Mouse (Mus musculus) intestine, postnatal 0 days (tissue): ENCODE data around the gene Tfap2e. TPM values are rescaled to one million over a fixed set of nuclear protein-coding genes. Genes with fewer than 3 reads are reported as not detected.

Source experiments
- ATAC-seq: fragments of 200-750 bp; cut with Nextera tagmentation; 2 replicates; pipeline ENCODE4 v1.8.0; 2017; ENCODE audit warnings: mild to moderate bottlenecking, moderate TSS enrichment, moderate library complexity
- H3K27ac ChIP-seq: fragments of 300-500 bp; sonication (generic); 2 replicates; pipeline ENCODE4 v1.5.1; 2014; ENCODE audit warnings: mild to moderate bottlenecking, low read depth, low read length, moderate library complexity
- H3K27me3 ChIP-seq: fragments of 300-500 bp; sonication (generic); replicated peaks from 2 replicates; pipeline ENCODE4 v1.6.1; 2014; ENCODE audit warnings: low read length, mixed read lengths; ENCODE audit not compliant: control insufficient read depth, insufficient read depth
- H3K36me3 ChIP-seq: fragments of 300-500 bp; sonication (generic); 2 replicates; pipeline ENCODE4 v1.6.1; 2014; ENCODE audit warnings: mild to moderate bottlenecking, moderate library complexity; ENCODE audit not compliant: control insufficient read depth, insufficient read depth
- H3K4me1 ChIP-seq: fragments of 300-500 bp; sonication (generic); replicated peaks from 2 replicates; pipeline ENCODE4 v1.6.1; 2014; ENCODE audit warnings: antibody characterized with exemption, low read length, mixed read lengths; ENCODE audit not compliant: control insufficient read depth, insufficient read depth
- H3K4me2 ChIP-seq: fragments of 300-500 bp; sonication (generic); replicated peaks from 2 replicates; pipeline ENCODE4 v1.6.1; 2014; ENCODE audit warnings: low read depth, mild to moderate bottlenecking, moderate library complexity
- H3K4me3 ChIP-seq: fragments of 300-500 bp; sonication (generic); 2 replicates; pipeline ENCODE4 v1.5.1; 2014; ENCODE audit warnings: low read depth, low read length
- H3K9ac ChIP-seq: fragments of 300-500 bp; sonication (generic); 2 replicates; pipeline ENCODE4 v1.6.1; 2014; ENCODE audit warnings: mild to moderate bottlenecking, low read depth, low read length
- H3K9me3 ChIP-seq: fragments of 300-500 bp; sonication (generic); 2 replicates; pipeline ENCODE4 v1.6.1; 2016; ENCODE audit warnings: mixed run types; ENCODE audit not compliant: control insufficient read depth
- CTCF ChIP-seq: sonication (generic); IDR thresholded peaks from 2 replicates; pipeline ENCODE4 v1.5.1; 2016; ENCODE audit warnings: low read depth, mild to moderate bottlenecking, control low read depth, antibody characterized with exemption, moderate library complexity
- WGBS: fragments of 180-500 bp; shearing (Covaris S2); extraction: QIAGEN DNeasy Blood & Tissue Kit; methylation state at CpG from one replicate; pipeline ENCODE4 v1.1.7; 2014; 5-methylcytosine and 5-hydroxymethylcytosine counted together
- polyA plus RNA-seq: library from polyadenylated mRNA; unstranded; fragments of >200 nt; fragmentation: Nextera tagmentation; extraction: Ambion mirVana; gene quantifications from 2 replicates; pipeline ENCODE4 v1.2.1, GENCODE M21; 2015

Gene Tfap2e
- polyA plus RNA-seq, 1 experiment from 2014 or later: not detected

DNA sequence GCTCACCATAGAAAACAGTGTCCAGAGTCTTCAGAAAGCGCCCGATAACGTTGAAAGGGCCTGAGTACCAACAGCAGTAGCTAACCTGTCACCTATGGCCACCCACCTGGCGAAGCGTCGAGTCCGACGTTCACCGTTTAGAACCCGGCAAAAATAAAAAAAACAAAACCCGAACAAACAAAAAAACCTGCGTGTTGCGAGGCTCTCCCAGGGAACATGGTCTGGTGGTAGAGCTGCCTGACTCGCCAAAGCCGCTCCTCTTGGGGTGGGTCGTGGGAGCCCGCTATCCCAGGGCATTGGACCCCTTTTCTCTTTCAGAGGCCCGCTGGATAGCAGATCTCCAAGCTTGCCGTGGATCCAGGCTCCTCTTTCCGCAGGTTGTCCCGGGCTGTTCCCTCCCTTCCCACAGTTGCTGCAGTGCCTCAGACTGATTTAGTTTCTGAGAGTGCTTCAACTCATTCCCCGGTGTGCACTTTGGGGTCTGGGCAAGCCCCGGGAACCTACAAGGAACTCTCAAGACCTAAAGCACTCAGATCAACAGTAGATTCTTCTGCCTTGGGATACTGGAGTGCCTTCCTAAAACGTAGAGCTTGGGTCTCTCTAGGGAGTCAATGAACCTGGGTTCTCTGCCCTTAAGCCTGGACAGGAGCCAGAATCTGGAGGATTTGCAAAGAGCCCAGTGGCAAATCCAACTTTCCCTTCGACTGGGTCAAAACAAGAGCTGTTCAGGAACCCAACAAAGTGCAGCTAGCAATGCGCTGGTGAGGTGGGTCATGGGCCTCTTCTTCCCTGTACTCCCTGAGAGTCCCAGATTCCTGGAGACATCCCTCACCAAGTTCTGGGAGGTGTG, 3.3 kb downstream of the Tfap2e start:
- no peaks in the 10 kb centered on the region for H3K4me1 ChIP-seq
- no peak overlapping the region for H3K27ac ChIP-seq
- no peak for TF ChIP-seq CTCF
- no peak overlapping the region for H3K9ac ChIP-seq
- H3K4me3 ChIP-seq: 0 out of 2 replicates have a peak overlapping the region, but pooled peaks have one; percentile 14
- WGBS: 6% methylated on average over 26 of the region's 26 CpGs
- ATAC-seq: no peak
- H3K4me2 ChIP-seq: peak overlapping the region; percentile 24
- H3K36me3 ChIP-seq: no peaks in the 10 kb centered on the region
- H3K27me3 ChIP-seq: peaks cover 84% of the 10 kb centered on the region
- H3K9me3 ChIP-seq: no peaks in the 10 kb centered on the region

GRCm38 (mm10) chr4:126732111-126732510, 3.9 kb downstream of the Tfap2e start:
- H3K4me2 ChIP-seq: peak overlapping the region; percentile 24
- peaks cover 77% of the 10 kb centered on the region for H3K27me3 ChIP-seq
- no peak overlapping the region for H3K27ac ChIP-seq
- TF ChIP-seq CTCF: no peak
- no peak overlapping the region for H3K9ac ChIP-seq
- H3K9me3 ChIP-seq: no peaks in the 10 kb centered on the region
- WGBS: 2% methylated on average over 18 of the region's 18 CpGs
- H3K36me3 ChIP-seq: no peaks in the 10 kb centered on the region
- ATAC-seq: no peak
- H3K4me3 ChIP-seq: peak overlapping the region; percentile 14; the same call in 1 of the 2 replicates
- no peaks in the 10 kb centered on the region for H3K4me1 ChIP-seq

GRCm38 (mm10) chr4:126707439-126707826, 28.6 kb downstream of the Tfap2e start:
- 76% methylated on average over 5 of the region's 5 CpGs for WGBS
- ATAC-seq: no peak
- no peak for TF ChIP-seq CTCF
- Histone ChIP-seq H3K27me3 (no peaks in the 10 kb centered on the region), H3K27ac (no peak overlapping the region), H3K9ac (no peak overlapping the region), H3K4me2 (no peak overlapping the region), H3K9me3 (no peaks in the 10 kb centered on the region), H3K4me3 (no peak overlapping the region), H3K4me1 (no peaks in the 10 kb centered on the region), H3K36me3 (peaks cover 68% of the 10 kb centered on the region)

GRCm38 (mm10) chr4:126706630-126707438, 29.2 kb downstream of the Tfap2e start:
- Histone ChIP-seq H3K27me3 (no peaks in the 10 kb centered on the region), H3K4me2 (no peak overlapping the region), H3K9me3 (no peaks in the 10 kb centered on the region), H3K36me3 (peaks cover 68% of the 10 kb centered on the region), H3K4me3 (no peak overlapping the region), H3K27ac (no peak overlapping the region), H3K9ac (no peak overlapping the region), H3K4me1 (no peaks in the 10 kb centered on the region)
- no peak for ATAC-seq
- WGBS: 88% methylated on average over 12 of the region's 12 CpGs
- no peak for TF ChIP-seq CTCF

DNA sequence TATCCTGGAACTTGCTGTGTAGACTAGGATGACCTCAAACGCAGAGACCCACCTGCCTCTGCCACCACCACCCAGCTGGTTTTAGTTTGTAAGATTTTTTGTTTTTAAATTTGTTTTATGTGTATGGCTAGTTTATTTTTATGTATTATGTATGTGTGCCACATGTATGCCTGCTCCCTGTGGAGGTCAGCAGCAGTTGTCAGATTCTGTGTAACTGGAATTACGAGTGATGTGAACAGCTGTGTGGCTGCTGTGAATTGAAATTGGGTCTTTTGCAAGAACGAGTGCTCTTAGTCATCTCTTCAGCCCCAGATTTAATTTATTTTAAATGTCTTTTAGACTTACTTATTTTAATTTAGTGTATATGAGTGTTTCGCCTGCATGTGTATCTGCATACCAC, 39.1 kb downstream of the Tfap2e start:
- no peaks in the 10 kb centered on the region for H3K4me1 ChIP-seq
- H3K4me2 ChIP-seq: no peak overlapping the region
- H3K36me3 ChIP-seq: peaks cover 26% of the 10 kb centered on the region
- H3K9ac ChIP-seq: no peak overlapping the region
- H3K9me3 ChIP-seq: no peaks in the 10 kb centered on the region
- no peak overlapping the region for H3K27ac ChIP-seq
- no peak overlapping the region for H3K4me3 ChIP-seq
- no peak for ATAC-seq
- TF ChIP-seq CTCF: no peak
- 95% methylated on average over 4 of the region's 4 CpGs for WGBS
- no peaks in the 10 kb centered on the region for H3K27me3 ChIP-seq

DNA sequence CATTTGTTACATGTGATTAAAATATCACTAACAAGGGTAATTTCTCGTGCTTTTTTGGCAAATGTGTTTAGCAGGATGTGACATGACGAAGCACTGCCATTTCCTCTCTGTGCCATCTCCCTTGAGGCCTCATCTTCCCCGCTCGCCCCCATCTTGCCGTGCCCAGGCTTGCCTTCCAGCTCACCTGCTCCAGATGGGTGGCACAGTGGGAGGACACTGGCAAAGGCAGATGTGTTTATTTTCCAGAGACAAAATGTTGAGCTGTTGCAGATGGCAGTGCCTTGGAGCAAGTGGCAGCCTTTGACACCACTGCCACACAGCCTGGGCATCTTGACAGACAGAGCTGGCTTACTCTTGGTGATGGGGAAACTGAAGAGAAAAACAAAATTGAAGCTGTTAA, 43.0 kb downstream of the Tfap2e start:
- Histone ChIP-seq H3K27ac (no peak overlapping the region), H3K9ac (no peak overlapping the region), H3K4me2 (no peak overlapping the region), H3K27me3 (no peaks in the 10 kb centered on the region), H3K36me3 (peaks cover 18% of the 10 kb centered on the region), H3K4me1 (no peaks in the 10 kb centered on the region), H3K9me3 (no peaks in the 10 kb centered on the region), H3K4me3 (no peak overlapping the region)
- TF ChIP-seq CTCF: no peak
- ATAC-seq: no peak
- WGBS: 84% methylated on average over 5 of the region's 5 CpGs
